Mouse (Mus musculus) activated CD4-positive, CD25-positive, alpha-beta regulatory T cell, adult 4 months (primary cell): ENCODE results near the gene Kif1bp. TPM values are rescaled to one million over a fixed set of nuclear protein-coding genes. Genes with fewer than 3 reads are reported as not detected.

Source experiments
- ATAC-seq: one replicate; pipeline ENCODE4 v1.8.0; 2017
- polyA plus RNA-seq, 2 experiments: library from polyadenylated mRNA; unstranded; fragments of 100-300 nt; shearing (Covaris generic); gene quantifications; one replicate each; pipeline ENCODE4 v1.2.1; 2017

The Kif1bp gene
- polyA plus RNA-seq, 2 experiments from 2014 or later: 4.1 to 6.0 TPM

DNA sequence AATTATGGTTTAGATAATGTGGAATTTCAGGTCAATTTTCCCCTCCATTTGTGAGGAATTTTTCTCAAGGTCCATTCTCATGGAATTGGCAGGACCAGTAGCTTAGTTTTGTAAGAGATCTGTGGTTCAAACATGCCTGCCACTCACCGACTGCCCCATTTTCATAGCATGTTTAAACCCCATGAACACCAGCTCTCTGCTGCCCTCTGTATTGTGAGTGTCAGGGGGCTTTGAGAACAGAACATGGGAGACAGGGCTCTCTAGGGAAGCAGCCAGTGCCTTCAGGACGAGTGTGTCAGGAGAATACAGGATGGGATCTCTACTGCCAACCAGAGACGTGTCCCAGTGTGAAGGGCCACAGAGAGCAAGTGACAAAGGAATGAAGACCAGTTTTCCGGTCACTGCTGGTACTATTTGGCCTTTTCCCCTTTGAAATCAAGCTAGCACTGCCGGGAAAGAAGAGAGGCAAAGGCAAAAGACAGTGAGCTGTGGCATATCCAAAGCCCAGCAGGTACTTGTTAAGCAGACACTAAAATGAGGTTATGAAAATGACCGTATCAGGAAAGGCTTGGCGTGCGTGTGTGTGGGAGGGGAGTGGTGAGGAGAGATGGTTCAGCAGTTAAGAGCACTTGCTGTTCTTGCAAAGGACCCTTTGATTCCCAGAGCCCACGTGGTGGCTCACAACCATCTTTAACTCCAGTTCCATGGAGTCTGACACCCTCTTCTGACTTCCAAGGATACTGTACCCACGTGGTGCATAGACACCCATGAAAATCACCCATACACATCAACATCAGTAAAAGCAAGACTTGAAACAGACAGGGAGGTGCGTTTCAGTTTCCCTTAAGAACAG, 22.3 kb downstream of the Kif1bp start:
- no peak for ATAC-seq

DNA sequence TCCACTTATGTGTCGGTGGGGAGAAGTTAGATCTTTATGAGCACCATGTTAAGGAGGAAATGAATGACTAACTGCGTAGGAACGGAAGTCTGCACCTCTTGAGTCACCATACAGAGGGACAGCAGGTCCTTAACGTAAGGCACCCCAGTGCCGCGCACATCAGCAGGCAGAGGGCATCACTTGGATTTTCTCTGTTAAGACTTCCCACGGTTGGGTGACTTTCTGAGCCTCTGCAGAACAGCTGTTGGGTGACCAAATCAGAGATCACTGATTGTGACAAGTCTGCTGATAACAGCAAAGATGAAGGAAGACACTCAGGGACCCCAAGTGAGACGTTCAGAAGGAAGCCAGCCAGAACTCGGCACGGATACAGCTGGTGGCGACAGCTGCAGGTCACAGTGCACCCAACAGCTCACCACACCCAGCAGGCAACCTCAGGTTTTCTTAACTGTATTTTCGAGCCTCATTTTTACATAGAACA, 24.6 kb downstream of the Kif1bp start:
- ATAC-seq: peak; percentile 85

DNA sequence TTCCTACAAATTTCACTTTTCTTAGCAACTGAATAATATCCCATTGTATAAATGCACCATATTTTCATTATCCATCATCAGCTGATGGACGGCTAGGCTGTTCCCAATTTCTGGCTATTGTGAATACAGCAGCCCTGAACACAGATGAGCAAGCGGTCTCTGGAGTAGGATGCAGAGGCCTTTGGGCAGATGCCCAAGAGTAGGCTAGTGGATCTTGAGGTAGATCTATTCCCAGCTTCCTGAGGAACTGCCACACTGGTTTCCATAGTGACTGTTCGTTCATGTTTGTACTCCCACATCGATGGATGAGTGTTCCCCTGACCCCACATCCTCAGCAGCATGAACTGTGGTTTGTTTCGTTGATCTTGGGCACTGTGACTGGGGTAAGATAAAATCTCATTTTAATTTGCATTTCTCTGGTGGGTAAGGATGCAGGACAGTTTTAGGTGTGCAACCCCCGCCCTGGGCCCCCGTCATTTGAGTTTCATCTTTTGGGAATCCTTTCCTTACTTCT, 27.4 kb downstream of the Kif1bp start:
- no peak for ATAC-seq

DNA sequence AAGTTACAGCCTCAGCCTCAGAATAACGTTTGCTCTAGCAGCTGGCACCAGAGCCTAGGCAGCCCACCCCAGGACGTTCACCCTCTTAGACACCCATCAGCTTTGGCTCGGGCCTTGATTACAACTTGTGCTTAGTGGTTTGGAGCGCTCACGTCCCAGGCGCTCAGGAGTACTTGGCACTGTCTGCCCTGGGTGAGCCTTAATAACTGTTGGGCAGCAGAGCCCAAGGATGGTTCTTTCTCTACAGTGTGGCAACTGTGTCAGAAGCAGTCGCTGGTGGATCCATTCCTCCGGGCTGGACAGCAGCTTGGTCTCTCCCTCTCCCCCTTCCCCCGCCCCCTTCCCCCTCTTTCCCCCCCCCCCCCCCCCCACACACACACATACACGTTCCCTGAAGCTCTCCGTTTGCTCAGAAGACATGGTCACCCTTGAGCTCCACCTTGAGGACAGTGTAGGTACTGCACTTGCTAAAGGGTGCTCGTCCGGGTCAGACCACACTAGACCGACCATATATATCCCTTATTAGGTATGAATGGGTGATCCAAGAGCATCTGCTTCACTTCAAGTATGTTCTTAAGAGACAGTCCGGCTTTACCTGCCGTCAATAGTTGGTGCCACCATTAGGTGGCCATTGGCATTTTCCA, 28.6 kb downstream of the Kif1bp start:
- peak; percentile 34 for ATAC-seq

- ATAC-seq: no peak
Observed at GRCm38 (mm10) chr10:62546441-62546840, 31.8 kb downstream of the Kif1bp start.

- no peak for ATAC-seq
Observed at GRCm38 (mm10) chr10:62545759-62546158, 32.5 kb downstream of the Kif1bp start.

DNA sequence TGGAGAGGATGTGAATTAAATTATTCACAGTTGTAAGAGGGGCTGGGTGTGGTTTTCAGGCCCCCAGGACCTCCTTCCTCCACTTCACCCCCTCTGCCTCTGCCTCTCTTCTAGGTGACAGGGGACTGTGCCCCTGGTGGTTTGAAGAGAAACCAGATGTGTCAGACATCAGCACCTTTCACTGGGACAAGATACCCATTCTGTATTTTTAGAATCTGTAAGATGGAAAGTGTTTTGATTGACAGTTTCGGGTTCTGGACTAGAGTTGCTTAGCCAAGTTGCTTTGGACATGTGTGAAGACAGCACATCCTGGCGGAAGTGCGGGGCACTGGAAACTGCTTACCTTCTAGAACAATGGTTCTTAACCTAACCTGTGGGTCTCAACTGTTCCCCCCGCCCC, 33.9 kb downstream of the Kif1bp start:
- peak; percentile 26 for ATAC-seq

- ATAC-seq: peak; percentile 84
Observed at GRCm38 (mm10) chr10:62543399-62543808, 34.9 kb downstream of the Kif1bp start.

GRCm38 (mm10) chr10:62542928-62543327, 35.3 kb downstream of the Kif1bp start:
- ATAC-seq: no peak

DNA sequence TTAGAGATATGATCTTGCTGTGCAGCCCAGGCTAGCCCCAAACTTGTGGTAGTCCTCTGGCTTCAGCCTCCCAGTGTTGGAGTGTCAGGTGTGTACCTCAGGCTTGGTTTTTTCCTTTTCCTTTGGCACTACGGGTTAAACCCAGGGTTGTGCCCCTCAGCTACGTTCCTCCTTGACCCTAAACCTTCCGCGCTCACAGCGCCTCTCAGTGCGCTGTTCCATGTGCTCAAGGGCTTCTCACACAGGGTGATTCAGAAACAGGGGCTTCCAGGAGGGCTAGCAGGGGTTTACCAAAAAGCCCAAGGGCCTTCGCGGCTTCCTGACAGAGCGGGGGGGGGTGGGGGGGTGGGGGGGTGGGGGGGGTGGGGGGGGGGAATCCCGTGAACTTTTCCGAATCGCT, 35.8 kb downstream of the Kif1bp start:
- no peak for ATAC-seq

- no peak for ATAC-seq
Observed at GRCm38 (mm10) chr10:62541499-62541898, 36.8 kb downstream of the Kif1bp start.

GRCm38 (mm10) chr10:62540800-62541199, 37.5 kb downstream of the Kif1bp start:
- ATAC-seq: no peak

- ATAC-seq: no peak
Observed at GRCm38 (mm10) chr10:62534509-62534908, 43.7 kb downstream of the Kif1bp start.

- ATAC-seq: no peak
Observed at GRCm38 (mm10) chr10:62532832-62533231, 45.4 kb downstream of the Kif1bp start.

DNA sequence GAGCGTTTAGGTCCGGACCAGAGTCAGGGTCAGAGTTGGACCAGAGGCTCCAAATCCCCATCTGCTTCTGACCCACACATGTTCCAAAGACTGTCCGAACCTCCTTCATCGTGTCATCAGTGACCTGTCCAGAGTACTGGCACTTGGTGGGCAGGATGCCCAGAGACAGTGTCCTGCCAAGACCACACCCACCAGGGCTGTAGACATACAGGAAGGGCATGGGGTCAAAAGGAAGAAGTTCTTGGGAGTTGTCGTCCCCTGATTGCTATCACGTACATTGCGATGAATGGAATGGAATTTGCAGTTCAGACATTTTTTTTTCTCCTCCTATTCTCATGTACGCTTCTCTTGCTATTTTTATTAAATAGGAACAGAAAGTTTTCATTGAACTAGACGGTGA, 48.1 kb downstream of the Kif1bp start:
- ATAC-seq: no peak

DNA sequence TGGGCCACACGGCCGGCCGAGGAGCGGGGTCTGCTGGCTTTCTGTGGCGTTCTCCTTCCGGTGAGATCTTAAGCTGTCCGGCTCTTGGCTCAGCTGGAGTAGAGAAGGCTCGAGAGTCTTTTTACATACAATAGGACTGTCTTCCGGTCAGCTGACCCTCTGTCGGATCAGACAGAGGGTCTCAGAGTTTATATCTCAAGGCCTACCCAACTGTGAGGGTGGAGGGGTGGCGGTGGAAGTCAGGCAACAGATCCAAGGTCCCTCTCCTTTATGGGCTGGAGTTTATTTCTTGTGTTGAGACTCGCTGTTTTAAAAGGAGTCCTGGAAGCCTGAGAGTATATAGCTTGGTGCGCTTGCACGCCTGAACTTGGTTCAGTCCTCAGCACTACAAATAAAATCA, 50.9 kb downstream of the Kif1bp start, which contains the start of gene Srgn:
Srgn (minus strand) TSS at position 101 of the 400 bp plus-strand sequence.
- no peak for ATAC-seq

DNA sequence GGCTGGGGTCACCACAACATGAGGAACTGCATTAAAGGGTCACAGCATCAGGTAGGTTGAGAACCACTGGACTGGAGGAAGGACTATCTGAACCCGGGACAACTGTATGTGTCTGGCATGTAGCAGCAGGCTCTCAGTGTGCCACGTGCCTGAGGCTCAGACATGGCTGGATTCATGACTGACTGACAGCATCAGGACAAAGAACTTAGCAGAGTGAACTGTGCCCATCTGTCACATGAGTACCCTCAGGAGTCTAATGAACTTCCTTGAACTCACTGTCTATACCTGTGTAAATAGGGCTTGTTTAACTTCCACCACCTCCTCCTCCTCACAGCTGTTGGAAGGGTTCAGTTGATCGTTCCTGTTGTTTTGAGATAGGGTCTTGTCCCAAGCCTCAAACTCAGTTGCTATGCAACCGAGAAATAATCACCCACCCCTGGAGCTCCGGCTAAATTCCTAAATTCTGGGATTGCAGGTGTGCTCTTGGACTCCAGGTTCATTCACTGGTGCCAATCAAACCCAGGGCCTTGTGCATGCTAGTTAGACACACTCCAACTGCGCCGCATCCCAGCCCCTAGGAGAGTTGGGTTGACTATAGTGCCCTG, 55.8 kb downstream of the Kif1bp start:
- no peak for ATAC-seq

DNA sequence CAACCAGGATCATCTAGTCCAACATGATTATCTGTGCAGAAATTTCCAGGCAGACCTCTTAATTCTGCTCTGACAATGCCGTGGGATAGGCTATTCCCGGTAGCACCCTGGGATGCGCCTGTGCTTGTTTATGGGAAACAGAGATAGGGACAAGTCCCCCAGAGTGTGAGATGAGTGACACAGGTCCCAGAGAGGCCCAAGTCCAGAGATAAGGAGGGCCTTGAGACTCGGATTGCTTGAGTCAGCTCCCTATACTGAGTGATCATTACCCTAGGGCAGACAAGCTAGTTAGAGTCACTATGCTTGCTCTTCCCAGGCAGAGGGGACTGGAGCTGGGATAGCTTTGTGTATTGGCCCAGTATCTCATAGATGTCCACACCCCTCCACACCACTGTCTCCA, 56.5 kb downstream of the Kif1bp start:
- ATAC-seq: no peak

DNA sequence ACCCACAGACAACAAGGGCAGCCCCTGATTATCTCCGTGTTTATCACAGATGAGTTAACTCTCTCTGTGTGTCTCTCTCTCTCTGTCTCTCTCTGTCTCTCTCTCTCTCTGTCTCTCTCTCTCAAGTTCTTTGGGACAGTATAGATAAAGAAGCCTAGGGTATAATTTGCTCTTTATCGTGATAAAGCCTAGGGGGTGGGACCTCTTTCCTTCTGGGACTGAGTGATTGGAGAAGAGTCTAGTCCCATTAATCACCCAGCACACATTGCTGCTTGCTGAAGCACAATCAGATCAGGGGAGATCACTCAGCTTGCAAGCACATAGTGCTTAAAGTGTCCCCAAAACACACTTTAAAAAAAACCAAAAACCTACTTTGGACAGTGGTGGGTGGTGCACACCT, 57.3 kb downstream of the Kif1bp start:
- no peak for ATAC-seq

- ATAC-seq: no peak
Observed at GRCm38 (mm10) chr10:62517511-62517910, 60.7 kb downstream of the Kif1bp start.

- ATAC-seq: no peak
Observed at GRCm38 (mm10) chr10:62512855-62513254, 65.4 kb downstream of the Kif1bp start.

DNA sequence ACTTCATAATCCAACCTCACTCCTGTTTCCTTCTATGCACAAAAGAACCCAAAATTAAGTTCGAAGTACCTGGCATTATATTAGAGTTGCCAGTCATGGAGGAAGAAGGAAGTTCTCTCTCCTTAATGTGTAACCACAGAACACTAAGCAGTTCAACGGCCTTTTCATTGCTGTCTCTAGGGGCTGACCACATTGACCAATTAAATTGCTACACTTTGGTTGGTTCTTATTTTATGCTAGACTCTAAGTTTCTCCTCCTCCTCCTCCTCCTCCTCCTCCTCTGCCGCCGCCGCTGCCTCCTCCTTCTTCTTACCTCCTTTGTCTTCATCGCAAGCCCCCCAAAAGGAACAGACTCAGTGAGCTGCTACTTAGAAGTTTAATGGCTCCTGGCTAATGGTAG, 66.7 kb downstream of the Kif1bp start:
- no peak for ATAC-seq

DNA sequence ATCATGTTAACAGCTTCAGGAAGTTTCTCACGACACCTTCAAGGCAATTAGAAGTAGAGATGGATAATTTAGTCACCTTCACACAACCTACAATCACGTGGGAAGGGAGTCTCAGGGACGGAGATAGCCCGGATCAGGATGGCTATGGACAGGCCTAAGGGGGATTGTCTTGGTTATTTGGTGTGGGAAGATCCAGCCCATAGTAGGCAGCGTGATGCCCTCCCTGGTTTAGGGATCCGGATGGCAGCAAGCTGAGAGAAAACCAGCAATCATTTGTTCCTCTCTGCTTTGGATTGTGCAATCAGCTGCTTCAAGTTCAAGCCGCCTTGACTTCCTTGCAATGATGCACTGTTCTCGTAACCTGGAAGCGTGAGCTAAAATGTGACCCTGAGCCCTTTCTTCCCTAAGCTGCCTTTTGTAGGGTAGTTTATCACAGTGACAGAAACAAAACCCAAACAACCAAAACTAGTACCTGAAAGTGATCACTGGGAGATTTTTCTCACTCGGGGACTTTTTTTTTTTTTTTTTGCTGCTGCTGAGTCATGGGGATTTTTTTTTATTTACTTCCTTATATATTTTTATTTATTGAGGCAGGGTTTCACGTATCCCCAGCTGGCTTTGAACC, 69.1 kb downstream of the Kif1bp start:
- ATAC-seq: no peak
